Mouse (Mus musculus) embryonic facial prominence, embryonic 12.5 days (tissue): Measurements from ENCODE around the gene Pdcd1lg2. TPM values are rescaled to one million over a fixed set of nuclear protein-coding genes. Genes with fewer than 3 reads are reported as not detected.

Experiments
- ATAC-seq: fragments of 200-750 bp; cut with Nextera tagmentation; 2 replicates; pipeline ENCODE4 v1.8.0; 2017; ENCODE audit not compliant: insufficient number of reproducible peaks, insufficient read depth, low FRiP score, low TSS enrichment
- H3K27ac ChIP-seq: fragments of 300-500 bp; sonication (generic); 2 replicates; pipeline ENCODE4 v1.5.1; 2016; ENCODE audit warnings: mild to moderate bottlenecking
- H3K27me3 ChIP-seq: fragments of 300-500 bp; sonication (generic); 2 replicates; pipeline ENCODE4 v1.6.1; 2016; ENCODE audit warnings: mild to moderate bottlenecking, moderate library complexity
- H3K36me3 ChIP-seq: fragments of 300-500 bp; sonication (generic); 2 replicates; pipeline ENCODE4 v1.6.1; 2016; ENCODE audit warnings: mild to moderate bottlenecking
- H3K4me1 ChIP-seq: fragments of 300-500 bp; sonication (generic); 2 replicates; pipeline ENCODE4 v1.6.1; 2016
- H3K4me2 ChIP-seq: fragments of 300-500 bp; sonication (generic); replicated peaks from 2 replicates; pipeline ENCODE4 v1.6.1; 2016; ENCODE audit warnings: mild to moderate bottlenecking, moderate library complexity
- H3K4me3 ChIP-seq: fragments of 300-500 bp; sonication (generic); 2 replicates; pipeline ENCODE4 v1.5.1; 2016; ENCODE audit warnings: mild to moderate bottlenecking
- H3K9ac ChIP-seq: fragments of 300-500 bp; sonication (generic); 2 replicates; pipeline ENCODE4 v1.6.1; 2016; ENCODE audit warnings: mild to moderate bottlenecking, moderate library complexity
- H3K9me3 ChIP-seq: fragments of 300-500 bp; sonication (generic); 2 replicates; pipeline ENCODE4 v1.6.1; 2016; ENCODE audit warnings: mild to moderate bottlenecking, moderate library complexity
- WGBS: fragments of 180-500 bp; shearing (Covaris S2); methylation state at CpG from one replicate; pipeline ENCODE4 v1.1.7; 2016; 5-methylcytosine and 5-hydroxymethylcytosine counted together
- polyA plus RNA-seq: library from polyadenylated mRNA; unstranded; fragments of >200 nt; fragmentation: Nextera tagmentation; extraction: Ambion mirVana; gene quantifications from 2 replicates; pipeline ENCODE4 v1.2.1, GENCODE M21; 2016

Pdcd1lg2 gene
- polyA plus RNA-seq, 1 experiment from 2014 or later: 0.15 TPM

DNA sequence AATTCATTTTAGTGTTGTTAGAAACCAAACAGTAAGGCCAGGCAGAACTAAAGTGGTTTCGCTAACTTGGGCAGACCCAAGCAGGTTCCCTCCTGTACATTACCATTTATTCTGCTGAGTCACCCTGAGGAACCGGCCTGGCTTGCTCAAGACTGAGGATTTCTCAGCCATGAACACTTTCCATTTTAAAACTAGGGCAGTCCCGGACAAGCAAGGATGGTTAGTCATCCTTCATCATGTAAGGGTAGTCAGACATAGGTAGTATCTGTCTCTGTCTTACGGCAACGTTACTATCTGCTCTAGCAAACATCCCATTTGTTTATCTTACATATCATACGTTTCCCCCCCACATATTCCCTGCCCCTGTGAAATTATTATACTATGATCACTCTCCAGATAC lies 25.7 kb upstream of the Pdcd1lg2 start:
- Histone ChIP-seq H3K27me3 (no peaks in the 10 kb centered on the region), H3K4me2 (no peak overlapping the region), H3K9me3 (no peaks in the 10 kb centered on the region), H3K9ac (no peak overlapping the region), H3K4me3 (no peak overlapping the region), H3K36me3 (no peaks in the 10 kb centered on the region), H3K27ac (no peak overlapping the region), H3K4me1 (no peaks in the 10 kb centered on the region)
- no peak for ATAC-seq
- 87% methylated on average over 6 of the region's 6 CpGs for WGBS

DNA sequence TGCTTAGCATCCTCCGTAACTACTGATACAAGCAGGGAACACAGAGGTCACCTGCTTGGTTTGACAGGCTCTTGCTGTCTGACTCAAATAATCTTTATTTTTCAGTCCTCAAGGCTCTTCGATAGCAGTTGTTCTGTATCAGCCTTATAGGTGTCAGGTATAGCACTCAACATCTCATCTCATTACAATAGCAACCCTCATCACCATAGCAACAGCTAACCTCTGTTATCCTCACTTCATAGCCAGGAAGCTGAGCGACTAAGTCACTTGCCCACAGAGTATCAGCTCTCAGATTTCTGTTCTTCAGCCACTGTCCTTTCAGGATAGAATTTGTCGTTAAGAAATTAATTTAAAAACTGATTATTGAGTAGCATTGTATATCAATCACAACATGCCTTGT lies 24.9 kb upstream of the Pdcd1lg2 start:
- no peaks in the 10 kb centered on the region for H3K27me3 ChIP-seq
- H3K9ac ChIP-seq: no peak overlapping the region
- H3K36me3 ChIP-seq: no peaks in the 10 kb centered on the region
- no peak overlapping the region for H3K4me3 ChIP-seq
- ATAC-seq: no peak
- no peaks in the 10 kb centered on the region for H3K9me3 ChIP-seq
- H3K4me2 ChIP-seq: no peak overlapping the region
- WGBS: 87% methylated on average over 4 of the region's 4 CpGs
- H3K27ac ChIP-seq: no peak overlapping the region
- no peaks in the 10 kb centered on the region for H3K4me1 ChIP-seq

DNA sequence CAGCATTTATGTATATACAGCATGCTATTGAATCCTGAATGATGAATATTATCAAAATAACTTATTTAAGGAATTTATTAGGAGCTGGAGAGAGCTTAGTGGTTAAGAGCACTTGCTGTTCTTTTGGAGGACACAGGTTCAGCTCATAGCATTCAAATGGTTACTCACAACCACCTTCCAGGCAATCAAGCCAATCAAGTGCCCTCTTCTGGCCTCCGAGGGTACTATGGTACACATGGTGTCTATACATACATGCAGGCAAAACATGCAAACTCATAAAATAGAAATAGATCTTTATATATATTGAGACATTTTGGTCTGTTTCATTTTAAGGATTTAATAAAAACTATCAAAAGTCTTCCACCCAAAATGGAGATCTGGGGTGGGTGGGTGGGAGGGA lies 21.9 kb upstream of the Pdcd1lg2 start:
- Histone ChIP-seq H3K27me3 (no peaks in the 10 kb centered on the region), H3K9ac (no peak overlapping the region), H3K9me3 (no peaks in the 10 kb centered on the region), H3K36me3 (no peaks in the 10 kb centered on the region), H3K4me3 (no peak overlapping the region), H3K4me1 (no peaks in the 10 kb centered on the region), H3K27ac (no peak overlapping the region), H3K4me2 (no peak overlapping the region)
- no peak for ATAC-seq
- WGBS: 91% methylated on average over 1 of the region's 1 CpGs

DNA sequence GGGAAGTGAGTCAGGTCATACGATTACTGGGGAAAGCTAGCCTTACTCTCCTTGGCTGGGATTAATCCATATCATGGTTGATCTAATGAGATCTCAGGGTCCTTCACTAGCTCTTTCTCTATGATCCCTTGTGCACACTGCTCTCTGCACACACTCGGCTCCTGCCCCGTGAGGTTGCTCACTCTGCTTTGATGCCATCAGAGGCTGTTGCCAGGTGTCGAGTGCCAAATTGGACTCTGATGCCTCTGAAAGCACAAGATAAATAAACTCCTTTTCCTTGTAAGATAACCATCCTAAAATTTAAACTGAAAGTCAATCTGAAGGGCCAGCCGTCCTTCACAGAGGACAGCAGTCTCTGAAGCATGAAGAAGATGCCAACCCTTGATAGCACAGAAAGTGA lies 20.2 kb upstream of the Pdcd1lg2 start:
- Histone ChIP-seq H3K9ac (no peak overlapping the region), H3K4me2 (no peak overlapping the region), H3K9me3 (no peaks in the 10 kb centered on the region), H3K4me1 (no peaks in the 10 kb centered on the region), H3K36me3 (no peaks in the 10 kb centered on the region), H3K4me3 (no peak overlapping the region), H3K27me3 (no peaks in the 10 kb centered on the region), H3K27ac (no peak overlapping the region)
- ATAC-seq: no peak
- 73% methylated on average over 5 of the region's 5 CpGs for WGBS

DNA sequence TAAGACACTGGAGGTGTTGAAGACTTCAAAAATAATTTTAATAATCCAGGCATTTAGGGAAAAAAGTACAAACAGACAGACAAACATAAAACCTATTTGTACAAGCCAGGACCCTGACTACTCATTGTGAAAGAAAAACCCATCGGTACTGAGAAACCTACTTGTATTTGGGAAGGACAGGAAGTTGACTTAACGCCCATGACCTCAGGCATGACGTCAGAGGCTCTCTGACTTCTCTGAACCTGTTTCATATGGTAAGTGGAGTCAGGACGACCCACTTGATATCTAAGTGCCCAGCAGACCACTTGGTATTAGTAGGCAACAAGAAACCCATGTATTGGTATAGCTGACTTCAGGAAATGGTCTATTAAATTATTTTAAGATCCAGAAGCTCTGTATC lies 19.4 kb upstream of the Pdcd1lg2 start:
- WGBS: 61% methylated on average over 4 of the region's 4 CpGs
- Histone ChIP-seq H3K4me2 (no peak overlapping the region), H3K9ac (no peak overlapping the region), H3K27ac (no peak overlapping the region), H3K4me3 (no peak overlapping the region), H3K9me3 (no peaks in the 10 kb centered on the region), H3K4me1 (no peaks in the 10 kb centered on the region), H3K27me3 (no peaks in the 10 kb centered on the region), H3K36me3 (no peaks in the 10 kb centered on the region)
- ATAC-seq: no peak

DNA sequence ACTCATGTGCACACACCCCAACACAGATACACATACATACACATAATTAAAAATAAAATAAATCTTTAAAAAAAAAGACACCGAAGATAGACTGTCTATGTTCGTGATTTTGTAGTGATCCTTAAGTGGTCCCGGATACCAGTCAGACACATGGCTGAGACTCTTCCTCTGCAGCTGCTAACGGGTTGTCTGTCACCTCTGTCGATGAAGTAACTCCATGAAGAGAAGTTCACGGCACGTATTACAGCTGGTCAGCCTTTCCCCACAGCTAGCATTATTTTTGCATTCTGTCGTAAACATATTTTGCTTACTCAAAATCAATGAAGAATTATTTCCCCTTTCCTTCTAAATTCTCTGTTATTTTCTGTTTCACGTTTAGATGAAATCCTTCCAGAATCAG lies 17.4 kb upstream of the Pdcd1lg2 start:
- WGBS: 87% methylated on average over 9 of the region's 9 CpGs
- Histone ChIP-seq H3K27me3 (no peaks in the 10 kb centered on the region), H3K36me3 (no peaks in the 10 kb centered on the region), H3K4me1 (no peaks in the 10 kb centered on the region), H3K4me3 (no peak overlapping the region), H3K9me3 (no peaks in the 10 kb centered on the region), H3K4me2 (no peak overlapping the region), H3K9ac (no peak overlapping the region), H3K27ac (no peak overlapping the region)
- ATAC-seq: no peak

DNA sequence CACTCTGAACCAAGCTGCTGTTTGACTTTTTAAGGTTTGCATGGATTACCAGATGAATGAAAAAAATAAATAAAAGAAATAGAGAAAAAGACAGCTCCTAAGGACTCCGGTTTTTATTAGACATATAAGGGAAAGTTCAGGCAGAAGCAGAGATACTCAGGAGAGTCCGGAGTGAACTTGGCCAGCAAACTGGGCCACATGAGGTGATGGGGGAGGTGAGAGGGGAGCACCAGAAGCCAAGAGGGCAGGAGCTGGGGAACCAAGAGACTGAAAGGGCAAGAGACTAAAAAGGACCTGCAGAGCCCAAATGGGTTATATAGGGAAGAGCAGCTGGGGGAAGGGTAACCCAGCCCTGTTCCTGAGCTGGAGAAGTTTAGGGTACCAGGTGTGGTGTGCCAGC lies 16.0 kb upstream of the Pdcd1lg2 start:
- no peak overlapping the region for H3K9ac ChIP-seq

DNA sequence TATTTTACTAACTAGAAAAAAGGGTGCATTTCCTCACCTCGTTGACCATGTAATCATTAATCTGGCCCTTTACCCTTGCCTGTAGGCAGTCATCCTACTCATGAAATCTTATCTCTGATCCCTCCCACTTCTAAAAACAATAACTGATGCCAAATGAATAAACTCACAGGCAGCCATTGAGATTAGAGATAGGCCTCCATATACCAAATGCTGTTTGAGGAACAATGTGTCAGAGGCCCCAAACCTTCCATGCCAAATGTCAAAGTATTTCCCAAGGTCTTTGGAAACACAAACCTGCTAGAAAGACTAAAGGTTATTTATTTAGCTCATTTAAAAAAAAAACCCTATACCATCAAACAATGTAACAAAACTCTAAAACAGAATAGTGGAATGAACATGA lies 14.4 kb upstream of the Pdcd1lg2 start:
- H3K4me3 ChIP-seq: no peak overlapping the region
- H3K9ac ChIP-seq: no peak overlapping the region
- H3K4me1 ChIP-seq: no peaks in the 10 kb centered on the region
- H3K4me2 ChIP-seq: no peak overlapping the region
- H3K27ac ChIP-seq: no peak overlapping the region
- no peaks in the 10 kb centered on the region for H3K9me3 ChIP-seq
- H3K27me3 ChIP-seq: no peaks in the 10 kb centered on the region
- H3K36me3 ChIP-seq: no peaks in the 10 kb centered on the region
- WGBS: 57% methylated on average over 1 of the region's 1 CpGs
- ATAC-seq: no peak

More for the DNA sequence above, 16.0 kb upstream of the Pdcd1lg2 start:
- Histone ChIP-seq H3K9me3 (no peaks in the 10 kb centered on the region), H3K36me3 (no peaks in the 10 kb centered on the region), H3K4me2 (no peak overlapping the region), H3K27ac (no peak overlapping the region), H3K4me3 (no peak overlapping the region), H3K27me3 (no peaks in the 10 kb centered on the region), H3K4me1 (no peaks in the 10 kb centered on the region)
- no peak for ATAC-seq
- 88% methylated on average over 2 of the region's 2 CpGs for WGBS

DNA sequence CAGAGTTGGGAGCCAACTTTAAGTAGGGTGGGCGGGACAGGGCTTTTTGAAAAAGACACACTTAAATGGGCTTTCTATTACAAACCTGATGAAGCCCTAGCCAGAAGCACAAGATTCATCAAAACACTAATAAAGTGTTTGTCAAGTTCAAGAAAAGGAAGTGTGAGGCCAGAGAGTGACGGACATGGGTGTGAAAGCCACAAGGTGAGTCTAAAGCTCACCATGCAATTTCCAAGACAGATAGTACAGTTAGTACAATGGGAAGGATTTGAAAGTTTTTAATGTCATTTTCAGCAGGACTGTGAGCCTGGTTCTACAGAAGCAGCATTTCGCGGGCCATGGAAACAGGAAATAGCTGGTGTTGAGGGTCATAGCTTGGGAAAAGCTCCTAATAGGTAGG lies 10.9 kb upstream of the Pdcd1lg2 start:
- H3K9me3 ChIP-seq: no peaks in the 10 kb centered on the region
- H3K27me3 ChIP-seq: no peaks in the 10 kb centered on the region
- WGBS: 93% methylated on average over 4 of the region's 4 CpGs
- H3K36me3 ChIP-seq: no peaks in the 10 kb centered on the region
- no peaks in the 10 kb centered on the region; the same call in 1 of the 2 replicates for H3K4me1 ChIP-seq
- no peak for ATAC-seq
- H3K4me2 ChIP-seq: no peak overlapping the region
- H3K9ac ChIP-seq: no peak overlapping the region
- no peak overlapping the region for H3K4me3 ChIP-seq
- H3K27ac ChIP-seq: no peak overlapping the region

DNA sequence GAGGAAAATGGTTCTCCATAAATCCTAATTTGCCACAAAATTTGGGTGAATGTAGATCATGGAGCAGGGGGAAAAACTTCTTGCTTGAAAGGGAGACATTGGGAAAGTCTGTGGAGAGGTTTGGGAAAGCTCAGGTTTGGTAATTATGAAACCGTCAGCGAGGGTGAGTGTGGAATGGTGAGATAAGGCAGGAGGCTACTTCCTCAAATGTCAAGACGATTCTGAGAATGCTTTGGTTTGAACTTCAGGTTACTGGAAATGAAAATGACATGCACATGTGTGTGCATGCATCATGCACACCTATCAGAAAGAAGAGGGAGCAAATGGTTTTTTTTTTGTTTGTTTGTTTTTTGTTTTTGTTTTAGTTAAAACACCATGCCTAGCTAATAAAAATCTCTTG lies 10.3 kb upstream of the Pdcd1lg2 start:
- Histone ChIP-seq H3K4me1 (no peaks in the 10 kb centered on the region; the same call in 1 of the 2 replicates), H3K27me3 (no peaks in the 10 kb centered on the region), H3K4me3 (no peak overlapping the region), H3K36me3 (no peaks in the 10 kb centered on the region), H3K27ac (no peak overlapping the region), H3K4me2 (no peak overlapping the region), H3K9me3 (no peaks in the 10 kb centered on the region), H3K9ac (no peak overlapping the region)
- ATAC-seq: no peak
- 76% methylated on average over 3 of the region's 3 CpGs for WGBS

DNA sequence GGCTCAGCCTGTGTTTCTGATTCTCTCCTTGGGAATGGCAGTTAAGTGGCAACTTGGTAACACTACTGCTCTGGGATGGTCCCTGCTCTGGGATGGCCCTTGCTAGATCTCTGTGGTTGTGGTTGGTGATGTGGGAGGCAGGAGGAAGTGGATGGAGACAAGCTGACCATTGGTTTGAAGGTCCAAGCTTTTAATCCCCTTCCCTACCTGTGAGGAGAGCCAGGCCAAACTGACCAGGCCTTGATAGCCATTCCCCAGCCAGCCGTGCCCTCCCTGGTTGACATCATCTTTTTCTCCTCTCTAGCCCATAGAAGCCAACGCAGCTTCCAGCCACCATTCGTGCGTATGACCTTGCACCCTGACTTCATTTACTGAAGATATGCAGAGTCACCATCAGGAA lies 8.1 kb upstream of the Pdcd1lg2 start:
- 86% methylated on average over 4 of the region's 4 CpGs for WGBS

DNA sequence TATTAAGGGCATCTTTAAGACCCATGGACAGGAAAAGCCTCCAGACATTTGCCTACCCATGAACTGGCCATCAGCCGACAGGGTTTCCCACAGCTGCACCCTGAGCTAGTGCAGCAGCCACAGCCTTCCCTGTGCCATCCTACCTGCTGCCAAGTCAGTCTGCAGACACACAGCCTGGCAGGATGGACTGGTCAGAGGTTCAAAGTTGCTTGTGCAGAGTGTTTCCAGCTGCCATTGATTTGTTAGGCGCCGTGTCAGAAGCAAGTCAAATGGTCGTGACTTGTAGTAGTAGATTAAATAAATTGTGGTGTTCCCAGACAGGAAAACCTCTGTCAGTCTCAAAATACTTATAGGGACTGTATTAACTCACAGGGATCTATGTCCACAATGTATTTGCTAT lies 7.5 kb upstream of the Pdcd1lg2 start:
- Histone ChIP-seq H3K4me2 (no peak overlapping the region), H3K9me3 (no peaks in the 10 kb centered on the region), H3K36me3 (no peaks in the 10 kb centered on the region), H3K4me3 (no peak overlapping the region), H3K27me3 (no peaks in the 10 kb centered on the region), H3K4me1 (peaks cover 16% of the 10 kb centered on the region; the same call in 1 of the 2 replicates), H3K9ac (no peak overlapping the region), H3K27ac (no peak overlapping the region)
- WGBS: 71% methylated on average over 4 of the region's 4 CpGs
- no peak for ATAC-seq

More for the DNA sequence above, 8.1 kb upstream of the Pdcd1lg2 start:
- Histone ChIP-seq H3K4me3 (no peak overlapping the region), H3K4me2 (no peak overlapping the region), H3K9me3 (no peaks in the 10 kb centered on the region), H3K4me1 (peaks cover 11% of the 10 kb centered on the region; the same call in 1 of the 2 replicates), H3K27ac (no peak overlapping the region), H3K9ac (no peak overlapping the region), H3K36me3 (no peaks in the 10 kb centered on the region), H3K27me3 (no peaks in the 10 kb centered on the region)
- no peak for ATAC-seq

DNA sequence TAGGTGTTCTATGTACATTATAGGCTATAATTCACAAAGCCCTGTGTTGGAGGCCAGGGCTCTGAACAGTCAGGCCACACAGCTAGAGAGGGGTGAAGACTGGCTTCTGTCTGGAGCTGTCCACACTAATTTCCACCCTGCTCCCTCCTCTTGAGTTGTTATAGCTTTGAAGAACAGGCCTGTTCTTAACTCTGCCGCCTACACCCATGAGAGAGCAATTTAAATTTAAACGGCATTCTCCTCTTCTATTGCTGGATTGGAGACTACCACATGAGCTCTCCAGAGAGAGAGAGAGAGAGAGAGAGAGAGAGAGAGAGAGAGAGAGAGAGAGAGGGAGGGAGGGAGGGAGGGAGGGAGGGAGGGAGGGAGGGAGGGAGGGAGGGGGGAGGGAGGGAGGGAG lies 5.3 kb upstream of the Pdcd1lg2 start:
- no peaks in the 10 kb centered on the region for H3K27me3 ChIP-seq
- 42% methylated on average over 2 of the region's 2 CpGs for WGBS
- no peak overlapping the region for H3K27ac ChIP-seq
- H3K4me2 ChIP-seq: no peak overlapping the region
- H3K9ac ChIP-seq: no peak overlapping the region
- no peaks in the 10 kb centered on the region for H3K36me3 ChIP-seq
- no peak for ATAC-seq
- no peaks in the 10 kb centered on the region for H3K9me3 ChIP-seq
- no peak overlapping the region for H3K4me3 ChIP-seq
- peaks cover 19% of the 10 kb centered on the region; the same call in 1 of the 2 replicates for H3K4me1 ChIP-seq
